Comparison of ENCODE assay signal across 16 mouse cellular contexts in genomic region chr5:107017544-107017943, GRCm38 (mm10). TPM values are rescaled to one million over a fixed set of nuclear protein-coding genes. Genes with fewer than 3 reads are reported as not detected.
A peak's percentile ranks its signal among the peaks of the same experiment; 100 is the strongest.
DNase-seq lines count a peak whose midpoint lies in the region; ATAC-seq and TF ChIP-seq lines count a peak whose summit lies in the region.
"Had no signal": no experiment of that assay in that cellular context is flagged by ENCODE, and none has a peak within 500 bp of the region (broad histone marks: within the 10 kb centered on the region; RNA-seq: fewer than 3 reads in every experiment).

No protein-coding gene starts in this region.

- peaks cover 42% of the 10 kb centered on the region for H3K4me1 ChIP-seq in liver, embryonic 12.5 days
- H3K4me1 ChIP-seq in MEL (ENCODE audit: control insufficient read depth in 1 of 2, insufficient read depth in 2 of 2, low read length in 2 of 2), result peaks cover 3 to 14% of the 10 kb centered on the region in 2 experiments
- peaks cover 13 to 22% of the 10 kb centered on the region in 2 experiments for H3K4me1 ChIP-seq in liver, embryonic 14.5 days (replicated peaks; ENCODE audit: control insufficient read depth in 2 of 2, insufficient read depth in 2 of 2, low read length in 1 of 2)

- 61% methylated on average over 2 of the region's 2 CpGs for WGBS in liver, embryonic 12.5 days (ENCODE audit: insufficient replicate concordance)
- WGBS in liver, embryonic 14.5 days (ENCODE audit: insufficient replicate concordance), result 55% methylated on average over 2 of the region's 2 CpGs

- H3K4me3 ChIP-seq in liver, embryonic 12.5 days, result no peak overlapping the region
- H3K4me3 ChIP-seq in MEL (ENCODE audit: control insufficient read depth in 1 of 2, insufficient read depth in 1 of 2, low read depth in 2 of 2, low read length in 2 of 2), result no peak overlapping the region
- H3K4me3 ChIP-seq in liver, embryonic 14.5 days (ENCODE audit: insufficient read depth in 1 of 2, low read depth in 2 of 2, low read length in 2 of 2), result no peak overlapping the region
- H3K4me3 ChIP-seq: embryonic facial prominence, embryonic 13.5 days; heart, embryonic 12.5 days; limb, embryonic 15.5 days; midbrain, embryonic 12.5 days; neural tube, embryonic 15.5 days had no signal

- H3K9ac ChIP-seq in liver, embryonic 12.5 days, result no peak overlapping the region
- no peak overlapping the region for H3K9ac ChIP-seq in MEL (ENCODE audit: control insufficient read depth, low read depth, low read length, poor library complexity, severe bottlenecking)
- H3K9ac ChIP-seq in liver, embryonic 14.5 days (replicated peaks), result no peak overlapping the region
- H3K9ac ChIP-seq: embryonic facial prominence, embryonic 13.5 days; heart, embryonic 12.5 days; limb, embryonic 15.5 days; midbrain, embryonic 12.5 days; neural tube, embryonic 15.5 days had no signal

- no peak overlapping the region for H3K4me2 ChIP-seq in liver, embryonic 12.5 days
- no peak overlapping the region for H3K4me2 ChIP-seq in liver, embryonic 14.5 days (ENCODE audit: low read depth)
- H3K4me2 ChIP-seq: embryonic facial prominence, embryonic 13.5 days; heart, embryonic 12.5 days; limb, embryonic 15.5 days; midbrain, embryonic 12.5 days; neural tube, embryonic 15.5 days had no signal

- no peak overlapping the region for H3K27ac ChIP-seq in liver, embryonic 12.5 days
- no peak overlapping the region for H3K27ac ChIP-seq in MEL (ENCODE audit: control insufficient read depth, low read depth, low read length)
- H3K27ac ChIP-seq in liver, embryonic 14.5 days, result no peak overlapping the region
- H3K27ac ChIP-seq: embryonic facial prominence, embryonic 13.5 days; limb, embryonic 15.5 days; midbrain, embryonic 12.5 days; neural tube, embryonic 15.5 days had no signal

- no peaks in the 10 kb centered on the region for H3K27me3 ChIP-seq in liver, embryonic 12.5 days (replicated peaks)
- no peaks in the 10 kb centered on the region for H3K27me3 ChIP-seq in MEL (ENCODE audit: control insufficient read depth in 1 of 2, insufficient read depth in 2 of 2, low read length in 2 of 2)
- H3K27me3 ChIP-seq in liver, embryonic 14.5 days (ENCODE audit: control insufficient read depth, insufficient read depth, low read length), result no peaks in the 10 kb centered on the region
- H3K27me3 ChIP-seq: embryonic facial prominence, embryonic 13.5 days; heart, embryonic 12.5 days; limb, embryonic 15.5 days; midbrain, embryonic 12.5 days; neural tube, embryonic 15.5 days had no signal

- no peaks in the 10 kb centered on the region for H3K9me3 ChIP-seq in liver, embryonic 12.5 days (replicated peaks)
- no peaks in the 10 kb centered on the region for H3K9me3 ChIP-seq in MEL (replicated peaks; ENCODE audit: insufficient read depth, low read length)
- no peaks in the 10 kb centered on the region for H3K9me3 ChIP-seq in liver, embryonic 14.5 days (ENCODE audit: control insufficient read depth, low read length)
- H3K9me3 ChIP-seq: embryonic facial prominence, embryonic 13.5 days; limb, embryonic 15.5 days; midbrain, embryonic 12.5 days; neural tube, embryonic 15.5 days had no signal

- TF ChIP-seq RAD21 in MEL (IDR thresholded peaks at IDR 0.05; ENCODE audit: low read depth, low read length), result peak; percentile 45

- no peak for TF ChIP-seq EP300 in MEL (IDR thresholded peaks at IDR 0.05; ENCODE audit: low read depth in 1 of 2, low read length in 2 of 2)
- TF ChIP-seq EP300 in liver, embryonic 14.5 days (IDR thresholded peaks at IDR 0.05; ENCODE audit: low read depth), result no peak

- TF ChIP-seq CTCF in MEL (IDR thresholded peaks at IDR 0.05 in 2 of 3, conservative IDR thresholded peaks at IDR 0.05 in 1 of 3; ENCODE audit: control insufficient read depth in 1 of 3, insufficient read depth in 1 of 3, low read depth in 2 of 3, low read length in 3 of 3, poor library complexity in 1 of 3, severe bottlenecking in 1 of 3), result peak; percentile 30 to 56 (median 47); a peak in 5 of 6 replicates
- TF ChIP-seq CTCF in liver, embryonic 14.5 days (IDR thresholded peaks at IDR 0.05; ENCODE audit: low read depth), result peak; percentile 53

- H3K36me3 ChIP-seq in liver, embryonic 12.5 days, result no peaks in the 10 kb centered on the region
- peaks cover 0 to 11% of the 10 kb centered on the region in 2 experiments; a peak in 2 of 4 replicates for H3K36me3 ChIP-seq in MEL (ENCODE audit: control insufficient read depth in 1 of 2, insufficient read depth in 2 of 2, low read length in 2 of 2)
- no peaks in the 10 kb centered on the region for H3K36me3 ChIP-seq in liver, embryonic 14.5 days (replicated peaks; ENCODE audit: control insufficient read depth, insufficient read depth, low read depth)
- H3K36me3 ChIP-seq: embryonic facial prominence, embryonic 13.5 days; heart, embryonic 12.5 days; limb, embryonic 15.5 days; midbrain, embryonic 12.5 days; neural tube, embryonic 15.5 days had no signal

- no peak for ATAC-seq in liver, embryonic 12.5 days
- no peak for ATAC-seq in liver, embryonic 14.5 days (ENCODE audit: insufficient read depth)
- no peak for ATAC-seq in granulocyte monocyte progenitor cell, adult 5-6 weeks (replicated peaks; ENCODE audit: poor library complexity, severe bottlenecking)

- peak; percentile 29 for DNase-seq in adrenal gland, postnatal 25 days
- no peak for DNase-seq in adrenal gland, postnatal 10 days
- DNase-seq in liver (peak; percentile 56), MEL (ENCODE audit: low read depth, low spot score) (peak; percentile 63)
- DNase-seq in liver, embryonic 14.5 days (ENCODE audit: low read depth in 3 of 3, low spot score in 3 of 3), result peak in 1 of 3 experiments; percentile 29
- no peak for DNase-seq in ovary, postnatal 36 days (ENCODE audit: low spot score)
- DNase-seq: B cell, adult 2 months; cerebellum, adult 9-11 months; kidney, adult 11 months had no signal

- H3K79me2 ChIP-seq in MEL (ENCODE audit: control insufficient read depth, insufficient read depth, low read length, poor library complexity), result no peaks in the 10 kb centered on the region

- no peak for TF ChIP-seq POLR2A in MEL (IDR thresholded peaks at IDR 0.05; ENCODE audit: control insufficient read depth in 1 of 2, insufficient read depth in 1 of 2, low read depth in 1 of 2, low read length in 2 of 2, poor library complexity in 1 of 2)

TF ChIP-seq in MEL, 35 proteins besides CTCF, POLR2A, EP300 and RAD21:
- TF ChIP-seq JUND (IDR thresholded peaks at IDR 0.05; ENCODE audit: low read depth, low read length) (no peak), MAFK (IDR thresholded peaks at IDR 0.05; ENCODE audit: borderline replicate concordance, low read depth, low read length) (no peak), ZC3H11A (IDR thresholded peaks at IDR 0.05; ENCODE audit: low read depth, low read length) (peak; percentile 28; the same call in 1 of the 2 replicates), SMC3 (IDR thresholded peaks at IDR 0.05; ENCODE audit: low read depth, low read length) (peak; percentile 45)

RNA-seq across cellular contexts. Expression of gene Cdc7, which starts 53.4 kb away (rescaled TPM):
- total RNA-seq in adrenal gland, postnatal 25 days (2021), result 5.6 and 5.9 TPM in 2 replicates
- total RNA-seq in adrenal gland, postnatal 10 days (2021), result 10 to 100 TPM in 1 of 2 experiments, 1 to 10 TPM in 1; 5.7 to 10.6 TPM
- 29.3 and 29.5 TPM in 2 replicates for polyA plus RNA-seq in liver, embryonic 12.5 days (2016; fragmentation: Nextera tagmentation; extraction: Ambion mirVana)
- total RNA-seq in MEL (2012; rRNA removed), result 18.7 and 19.6 TPM in 2 replicates
- polyA plus RNA-seq in MEL (2012; ENCODE audit: insufficient read depth in 1 of 2, insufficient read length in 2 of 2, low read depth in 1 of 2, low replicate concordance in 2 of 2, missing spikeins in 1 of 2), result 10 to 100 TPM in 1 of 2 experiments, not detected in 1; 21.4 TPM
- polyA plus RNA-seq in liver, embryonic 14.5 days (2012; rRNA removed), result 12.5 and 15.6 TPM in 2 replicates
- polyA plus RNA-seq in liver, embryonic 14.5 days (2014; fragmentation: Nextera tagmentation; extraction: Ambion mirVana), result 16.2 and 18.2 TPM in 2 replicates
- 34.6 and 38.1 TPM in 2 replicates for total RNA-seq in granulocyte monocyte progenitor cell, adult 5-6 weeks (2014; fragmentation: Nextera tagmentation)
- 25.3 and 38.7 TPM in 2 replicates for total RNA-seq in granulocyte monocyte progenitor cell, adult 5-6 weeks (2017)

Comparison
In these comparisons a context has a peak if more than half of its experiments do, and no peak if none do; other contexts are left out.
1. DNase-seq: peak in adrenal gland, postnatal 25 days (single experiment), liver (single experiment) and MEL (single experiment); none in adrenal gland, postnatal 10 days (single experiment) and ovary, postnatal 36 days (single experiment).